Comparison of ENCODE assay signal across 22 mouse cellular contexts in genomic region chr10:87761528-87762030, GRCm38 (mm10).
"Had no signal": no experiment of that assay in that cellular context is flagged by ENCODE, and none has a peak within 500 bp of the region (broad histone marks: within the 10 kb centered on the region; RNA-seq: fewer than 3 reads in every experiment).

No protein-coding gene starts in this region.

- H3K27ac ChIP-seq: heart, adult 2 months; heart, embryonic 10.5 days; hindbrain, embryonic 13.5 days; hindbrain, embryonic 15.5 days; hindbrain, postnatal 0 days; limb, embryonic 12.5 days; limb, embryonic 15.5 days; liver, embryonic 12.5 days; liver, embryonic 14.5 days had no signal

- H3K4me3 ChIP-seq: heart, adult 2 months; heart, embryonic 10.5 days; heart, embryonic 12.5 days; heart, embryonic 15.5 days; hindbrain, embryonic 13.5 days; hindbrain, embryonic 15.5 days; limb, embryonic 12.5 days; limb, embryonic 15.5 days; liver, embryonic 12.5 days had no signal

- DNase-seq: forebrain, postnatal 0 days; gastrocnemius, postnatal 14 days; gastrocnemius, postnatal 36 days; heart, adult 11 months; heart, adult 2 months; heart, postnatal 14 days; heart, postnatal 36 days; kidney, adult 8-10 months; layer of hippocampus, adult 9-11 months; layer of hippocampus, postnatal 36 days; left cerebral cortex, postnatal 4 days had no signal

- H3K36me3 ChIP-seq: heart, embryonic 10.5 days; heart, embryonic 12.5 days; heart, embryonic 15.5 days; hindbrain, embryonic 13.5 days; hindbrain, embryonic 15.5 days; limb, embryonic 12.5 days; limb, embryonic 15.5 days; liver, embryonic 12.5 days had no signal

- H3K9me3 ChIP-seq: heart, embryonic 10.5 days; heart, embryonic 12.5 days; heart, embryonic 15.5 days; hindbrain, embryonic 13.5 days; hindbrain, embryonic 15.5 days; limb, embryonic 12.5 days; limb, embryonic 15.5 days; liver, embryonic 12.5 days had no signal

- H3K4me1 ChIP-seq: heart, embryonic 10.5 days; heart, embryonic 12.5 days; hindbrain, embryonic 13.5 days; hindbrain, embryonic 15.5 days; limb, embryonic 12.5 days; liver, embryonic 12.5 days had no signal

- H3K27me3 ChIP-seq: heart, embryonic 12.5 days; heart, embryonic 15.5 days; hindbrain, embryonic 13.5 days; hindbrain, embryonic 15.5 days; limb, embryonic 12.5 days; limb, embryonic 15.5 days; liver, embryonic 12.5 days had no signal

- ATAC-seq: forebrain, postnatal 0 days; hindbrain, postnatal 0 days; intestine, embryonic 16.5 days; liver, embryonic 12.5 days had no signal

- H3K4me2 ChIP-seq: heart, embryonic 12.5 days; heart, embryonic 15.5 days; hindbrain, embryonic 13.5 days; hindbrain, embryonic 15.5 days; limb, embryonic 12.5 days; limb, embryonic 15.5 days; liver, embryonic 12.5 days had no signal

- H3K9ac ChIP-seq: forebrain, postnatal 0 days; heart, embryonic 12.5 days; heart, embryonic 15.5 days; hindbrain, embryonic 13.5 days; hindbrain, embryonic 15.5 days; limb, embryonic 12.5 days; limb, embryonic 15.5 days; liver, embryonic 12.5 days; liver, embryonic 14.5 days had no signal
